Mouse (Mus musculus) cerebellum, postnatal 10 days (tissue): Measurements from ENCODE around the gene Pramef20.
"Not testable (repeated sequence)": the region's sequence is repeated elsewhere in the genome, so short reads cannot be mapped to it uniquely, and the experiment has no call there.

Experiments used
- DNase-seq, 2 experiments: peaks; one replicate each; pipeline ENCODE4 v3.0.0; 2021; ENCODE audit warnings: mixed read lengths in 2 of 2

Pramef20 gene

GRCm38 (mm10) chr4:144377911-144378310 is at the start of gene Pramef20:
Gene Pramef20, minus strand, starts transcription at chr4:144377933.
- no peak for DNase-seq

DNA sequence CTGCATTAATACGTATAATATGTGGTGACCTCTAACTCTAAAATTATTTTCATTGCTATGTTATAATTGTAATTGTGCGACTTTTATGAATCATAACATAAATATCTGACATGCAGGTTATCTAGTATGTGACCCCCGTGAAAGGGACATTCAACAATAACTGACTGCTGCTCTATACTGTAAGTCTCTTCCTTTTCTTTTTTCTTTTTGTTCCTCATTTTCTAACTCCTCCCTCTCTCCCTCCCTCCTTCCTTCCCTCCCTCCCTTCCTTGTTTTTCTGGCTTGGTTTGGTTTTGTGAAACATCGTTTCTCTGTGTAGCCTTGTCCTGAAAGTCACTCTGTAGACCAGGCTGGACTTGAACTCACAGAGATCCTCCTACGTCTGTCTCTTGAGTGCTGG is 46.9 kb upstream of the Pramef20 start:
- no peak for DNase-seq

DNA sequence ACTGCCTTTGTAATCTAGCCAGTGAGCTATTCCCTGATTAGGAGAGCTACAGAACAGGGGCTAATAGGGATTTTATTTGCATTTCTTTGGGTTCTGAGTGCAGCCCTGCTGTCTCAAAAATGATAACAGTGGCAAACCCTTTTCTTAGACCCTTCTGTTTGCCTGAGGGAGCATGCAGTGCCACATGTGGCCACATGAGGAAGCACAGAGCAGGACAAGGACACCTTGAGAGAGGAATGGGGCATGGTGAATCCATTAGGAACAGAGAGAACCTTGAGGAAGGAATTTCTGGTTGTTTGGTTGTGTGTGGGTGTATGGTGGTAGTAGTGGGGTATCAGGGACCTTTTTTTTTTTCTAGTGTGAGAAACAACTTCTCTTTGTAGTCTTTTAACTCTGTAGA is 42.9 kb upstream of the Pramef20 start:
- DNase-seq = no peak

DNA sequence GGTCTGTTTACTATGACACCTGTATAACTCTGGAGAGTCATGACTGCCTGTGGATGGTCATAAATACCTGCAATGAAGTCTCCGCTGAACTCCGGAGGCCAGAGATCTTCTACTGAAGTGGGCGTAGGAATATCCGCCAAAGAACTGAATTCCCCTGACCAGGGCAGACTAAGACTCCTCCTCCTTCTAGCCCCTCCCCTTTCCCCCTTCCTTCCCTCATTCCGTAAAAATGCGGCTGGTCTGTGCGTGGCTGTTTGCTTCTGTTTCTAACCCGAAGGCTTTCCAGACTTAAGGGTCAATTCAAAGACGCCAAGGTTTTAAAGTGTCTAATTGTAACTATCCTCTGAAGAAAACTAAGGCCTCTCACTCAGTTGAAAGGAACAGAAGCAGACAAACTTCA is 30.6 kb upstream of the Pramef20 start, which contains the start of gene Pramef12:
TSS of gene Pramef12 (minus strand) at position 175 of the 400 bp plus-strand sequence.
- no peak for DNase-seq

- DNase-seq = no peak
Observed at GRCm38 (mm10) chr4:144406261-144406660, 28.5 kb upstream of the Pramef20 start.

DNA sequence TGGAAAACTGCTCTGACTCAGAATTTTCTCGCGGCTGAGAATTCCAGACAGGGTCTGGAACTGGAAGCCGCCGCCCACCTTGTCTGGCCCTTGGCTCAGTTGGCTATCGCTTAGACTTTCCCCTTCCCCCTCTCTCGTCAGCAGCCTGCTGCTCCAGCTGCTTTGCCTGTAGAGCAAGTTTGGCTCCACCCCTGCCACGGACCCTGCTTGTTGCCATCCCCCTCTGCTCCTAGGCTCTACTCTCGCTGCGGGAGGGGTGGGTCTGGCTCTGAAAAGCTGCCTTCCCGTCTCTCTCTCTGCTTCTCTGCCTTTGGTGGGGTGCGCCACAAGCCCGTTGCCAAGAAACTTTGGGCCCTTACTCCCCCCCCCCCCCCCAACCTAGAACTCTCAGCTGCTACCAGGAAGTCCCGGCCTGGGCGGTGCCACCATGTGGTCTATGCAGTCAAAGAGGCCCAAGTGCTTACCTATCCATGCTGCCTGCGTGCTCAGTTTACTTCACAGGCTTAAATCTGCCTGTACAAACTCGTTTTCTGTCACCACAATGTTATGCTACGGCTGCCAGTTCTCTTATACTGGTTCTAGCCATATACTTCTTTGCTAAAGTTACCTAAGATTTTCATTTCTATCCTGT is 26.8 kb upstream of the Pramef20 start:
- no peak for DNase-seq

DNA sequence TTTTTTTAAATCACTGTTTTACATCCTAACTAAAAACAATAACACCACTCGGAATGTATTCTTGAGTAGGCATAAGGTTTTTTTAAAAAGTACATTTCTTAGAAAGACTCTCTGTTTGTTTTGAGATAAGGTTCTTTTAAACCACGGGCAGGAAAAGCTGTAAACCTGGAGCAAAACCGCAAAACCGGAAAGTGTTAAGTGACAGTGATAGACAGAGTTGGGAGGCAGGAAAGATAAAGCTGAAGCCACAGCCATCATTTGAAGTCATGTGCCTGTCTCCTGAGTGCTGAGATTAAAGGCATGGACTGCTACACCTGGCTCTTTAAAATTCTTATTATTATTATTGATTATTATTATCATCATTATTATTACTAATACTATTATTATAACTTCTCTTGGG is 25.0 kb upstream of the Pramef20 start:
- no peak for DNase-seq

DNA sequence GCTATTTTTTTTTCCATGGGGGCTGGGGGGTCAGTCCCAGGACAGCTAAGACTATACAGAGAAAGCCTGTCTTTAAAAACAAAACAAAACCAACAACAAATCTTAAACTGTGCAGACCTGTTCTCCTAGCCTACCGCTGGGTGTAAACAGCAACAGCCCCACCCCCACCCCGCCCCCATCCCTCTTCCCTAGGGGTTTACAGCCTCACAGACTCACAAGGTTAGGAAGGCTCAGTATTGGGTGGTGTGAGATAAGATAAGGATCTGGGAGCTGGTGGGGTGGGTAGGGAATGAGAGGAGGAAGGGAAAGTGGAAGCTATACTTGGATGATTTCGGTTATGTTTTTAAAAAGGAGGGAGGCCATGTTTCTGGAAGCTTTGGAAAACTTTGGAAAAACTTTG is 18.6 kb upstream of the Pramef20 start:
- no peak for DNase-seq

- not testable (repeated sequence) for DNase-seq
Observed at GRCm38 (mm10) chr4:144357642-144358041, 20.1 kb downstream of the Pramef20 start, which contains the start of gene Gm13119. Gene Gm13119, plus strand, starts transcription at chr4:144357942.

- DNase-seq = not testable (repeated sequence)
Observed at GRCm38 (mm10) chr4:144335856-144336255, 41.9 kb downstream of the Pramef20 start.

GRCm38 (mm10) chr4:144329949-144330348 is 47.8 kb downstream of the Pramef20 start, which contains the start of gene Gm13128:
Gene Gm13128, plus strand, starts transcription at chr4:144330249.
- not testable (repeated sequence) for DNase-seq
